Mouse (Mus musculus) stomach, postnatal 0 days (tissue): ENCODE results near the gene Plekha6. TPM values are rescaled to one million over a fixed set of nuclear protein-coding genes. Genes with fewer than 3 reads are reported as not detected.

ENCODE experiments used
- ATAC-seq: fragments of 200-750 bp; cut with Nextera tagmentation; 2 replicates; pipeline ENCODE4 v1.8.0; 2017; ENCODE audit not compliant: low FRiP score, low TSS enrichment
- DNase-seq: peaks from one replicate; pipeline ENCODE4 v3.0.0-alpha.2; 2016; ENCODE audit warnings: low spot score
- H3K27ac ChIP-seq: fragments of 300-500 bp; sonication (generic); replicated peaks from 2 replicates; pipeline ENCODE4 v1.5.1; 2014; ENCODE audit warnings: mild to moderate bottlenecking, control low read depth
- H3K27me3 ChIP-seq: fragments of 300-500 bp; sonication (generic); 2 replicates; pipeline ENCODE4 v1.6.1; 2014; ENCODE audit warnings: low read length; ENCODE audit not compliant: control insufficient read depth, insufficient read depth
- H3K36me3 ChIP-seq: fragments of 300-500 bp; sonication (generic); 2 replicates; pipeline ENCODE4 v1.6.1; 2014; ENCODE audit warnings: low read length, mixed read lengths; ENCODE audit not compliant: control insufficient read depth, insufficient read depth
- H3K4me1 ChIP-seq: fragments of 300-500 bp; sonication (generic); replicated peaks from 2 replicates; pipeline ENCODE4 v1.6.1; 2014; ENCODE audit warnings: antibody characterized with exemption; ENCODE audit not compliant: control insufficient read depth, insufficient read depth
- H3K4me2 ChIP-seq: fragments of 300-500 bp; sonication (generic); replicated peaks from 2 replicates; pipeline ENCODE4 v1.6.1; 2014; ENCODE audit warnings: low read depth, mild to moderate bottlenecking, control low read depth, moderate library complexity
- H3K4me3 ChIP-seq: fragments of 300-500 bp; sonication (generic); 2 replicates; pipeline ENCODE4 v1.5.1; 2014; ENCODE audit warnings: low read depth, low read length, control low read depth
- H3K9ac ChIP-seq: fragments of 300-500 bp; sonication (generic); 2 replicates; pipeline ENCODE4 v1.6.1; 2014; ENCODE audit warnings: mild to moderate bottlenecking, low read length, control low read depth, mixed read lengths
- H3K9me3 ChIP-seq: fragments of 300-500 bp; sonication (generic); 2 replicates; pipeline ENCODE4 v1.6.1; 2016; ENCODE audit warnings: low read length; ENCODE audit not compliant: control insufficient read depth
- CTCF ChIP-seq: IDR thresholded peaks from 2 replicates; pipeline ENCODE4 v1.5.1; 2016; ENCODE audit warnings: antibody characterized with exemption, low read depth, mild to moderate bottlenecking, moderate library complexity
- EP300 ChIP-seq: optimal IDR thresholded peaks from 2 replicates; pipeline ENCODE3; 2016; ENCODE audit warnings: antibody characterized with exemption
- WGBS: fragments of 180-500 bp; shearing (Covaris S2); extraction: QIAGEN DNeasy Blood & Tissue Kit; methylation state at CpG from one replicate; pipeline ENCODE4 v1.1.7; 2014; 5-methylcytosine and 5-hydroxymethylcytosine counted together
- polyA plus RNA-seq: library from polyadenylated mRNA; unstranded; fragments of >200 nt; fragmentation: Nextera tagmentation; extraction: Ambion mirVana; gene quantifications from 2 replicates; pipeline ENCODE4 v1.2.1, GENCODE M21; 2015

The Plekha6 gene
- polyA plus RNA-seq, 1 experiment from 2014 or later, result 11.1 TPM

GRCm38 (mm10) chr1:133224674-133225073 is 60.7 kb downstream of the Plekha6 start:
- no peak overlapping the region for H3K27ac ChIP-seq
- ATAC-seq (no peak), DNase-seq (no peak)
- no peak overlapping the region for H3K9ac ChIP-seq
- no peak overlapping the region for H3K4me2 ChIP-seq
- H3K36me3 ChIP-seq, result no peaks in the 10 kb centered on the region
- no peak overlapping the region for H3K4me3 ChIP-seq
- peaks cover 16% of the 10 kb centered on the region for H3K4me1 ChIP-seq
- no peaks in the 10 kb centered on the region for H3K27me3 ChIP-seq
- H3K9me3 ChIP-seq, result no peaks in the 10 kb centered on the region
- TF ChIP-seq EP300 (no peak), CTCF (no peak)

GRCm38 (mm10) chr1:133225137-133225536 is 61.1 kb downstream of the Plekha6 start:
- TF ChIP-seq CTCF (no peak), EP300 (no peak)
- DNase-seq (no peak), ATAC-seq (peak; percentile 41)
- H3K9me3 ChIP-seq, result no peaks in the 10 kb centered on the region
- 64% methylated on average over 3 of the region's 3 CpGs for WGBS
- no peak overlapping the region for H3K4me2 ChIP-seq
- no peaks in the 10 kb centered on the region for H3K36me3 ChIP-seq
- H3K4me3 ChIP-seq, result no peak overlapping the region
- peaks cover 16% of the 10 kb centered on the region for H3K4me1 ChIP-seq
- no peak overlapping the region for H3K9ac ChIP-seq
- H3K27ac ChIP-seq, result no peak overlapping the region
- no peaks in the 10 kb centered on the region for H3K27me3 ChIP-seq

- Histone ChIP-seq H3K4me2 (no peak overlapping the region), H3K9ac (no peak overlapping the region), H3K27me3 (no peaks in the 10 kb centered on the region), H3K27ac (no peak overlapping the region; the same call in 1 of the 2 replicates), H3K9me3 (no peaks in the 10 kb centered on the region), H3K36me3 (no peaks in the 10 kb centered on the region), H3K4me3 (no peak overlapping the region), H3K4me1 (peaks cover 16% of the 10 kb centered on the region)
- ATAC-seq, result no peak
- TF ChIP-seq EP300 (no peak), CTCF (no peak)
- 86% methylated on average over 2 of the region's 2 CpGs for whole genome bisulfite sequencing
- DNase-seq, result no peak
Observed at GRCm38 (mm10) chr1:133225561-133225960, 61.6 kb downstream of the Plekha6 start.

GRCm38 (mm10) chr1:133225963-133226660 is 62.1 kb downstream of the Plekha6 start:
- TF ChIP-seq CTCF (peak; percentile 75), EP300 (no peak)
- Histone ChIP-seq H3K36me3 (no peaks in the 10 kb centered on the region), H3K4me3 (no peak overlapping the region), H3K4me1 (peaks cover 16% of the 10 kb centered on the region), H3K9ac (no peak overlapping the region), H3K9me3 (no peaks in the 10 kb centered on the region), H3K4me2 (no peak overlapping the region), H3K27me3 (no peaks in the 10 kb centered on the region), H3K27ac (peak overlapping the region; percentile 82)
- WGBS, result 38% methylated on average over 9 of the region's 9 CpGs
- DNase-seq (peak; percentile 49), ATAC-seq (no peak)

GRCm38 (mm10) chr1:133226928-133227327 is 62.9 kb downstream of the Plekha6 start:
- H3K27me3 ChIP-seq, result no peaks in the 10 kb centered on the region
- DNase-seq, result peak; percentile 91
- TF ChIP-seq EP300 (no peak), CTCF (no peak; the same call in 1 of the 2 replicates)
- H3K4me3 ChIP-seq, result no peak overlapping the region
- peak overlapping the region; percentile 82 for H3K27ac ChIP-seq
- peak; percentile 80 for ATAC-seq
- H3K9ac ChIP-seq, result no peak overlapping the region
- no peaks in the 10 kb centered on the region for H3K36me3 ChIP-seq
- H3K4me2 ChIP-seq, result 0 out of 2 replicates have a peak overlapping the region, but pooled peaks have one; percentile 3
- WGBS, result 21% methylated on average over 9 of the region's 9 CpGs
- peaks cover 16% of the 10 kb centered on the region for H3K4me1 ChIP-seq
- no peaks in the 10 kb centered on the region for H3K9me3 ChIP-seq

GRCm38 (mm10) chr1:133227378-133227777 is 63.4 kb downstream of the Plekha6 start:
- no peak for DNase-seq
- no peak overlapping the region for H3K9ac ChIP-seq
- H3K4me3 ChIP-seq, result no peak overlapping the region
- no peaks in the 10 kb centered on the region for H3K27me3 ChIP-seq
- 0 out of 2 replicates have a peak overlapping the region, but pooled peaks have one; percentile 3 for H3K4me2 ChIP-seq
- H3K27ac ChIP-seq, result peak overlapping the region; percentile 82
- ATAC-seq, result no peak
- no peaks in the 10 kb centered on the region for H3K9me3 ChIP-seq
- no peaks in the 10 kb centered on the region for H3K36me3 ChIP-seq
- peaks cover 16% of the 10 kb centered on the region for H3K4me1 ChIP-seq
- 65% methylated on average over 2 of the region's 2 CpGs for WGBS
- TF ChIP-seq EP300 (no peak), CTCF (no peak)
